Mouse (Mus musculus): ENCODE data around the gene Uox. TPM values are rescaled to one million over a fixed set of nuclear protein-coding genes. Genes with fewer than 3 reads are reported as not detected.

Gene Uox
- total RNA-seq, 2 experiments from 2014 or later, result not detected

DNA sequence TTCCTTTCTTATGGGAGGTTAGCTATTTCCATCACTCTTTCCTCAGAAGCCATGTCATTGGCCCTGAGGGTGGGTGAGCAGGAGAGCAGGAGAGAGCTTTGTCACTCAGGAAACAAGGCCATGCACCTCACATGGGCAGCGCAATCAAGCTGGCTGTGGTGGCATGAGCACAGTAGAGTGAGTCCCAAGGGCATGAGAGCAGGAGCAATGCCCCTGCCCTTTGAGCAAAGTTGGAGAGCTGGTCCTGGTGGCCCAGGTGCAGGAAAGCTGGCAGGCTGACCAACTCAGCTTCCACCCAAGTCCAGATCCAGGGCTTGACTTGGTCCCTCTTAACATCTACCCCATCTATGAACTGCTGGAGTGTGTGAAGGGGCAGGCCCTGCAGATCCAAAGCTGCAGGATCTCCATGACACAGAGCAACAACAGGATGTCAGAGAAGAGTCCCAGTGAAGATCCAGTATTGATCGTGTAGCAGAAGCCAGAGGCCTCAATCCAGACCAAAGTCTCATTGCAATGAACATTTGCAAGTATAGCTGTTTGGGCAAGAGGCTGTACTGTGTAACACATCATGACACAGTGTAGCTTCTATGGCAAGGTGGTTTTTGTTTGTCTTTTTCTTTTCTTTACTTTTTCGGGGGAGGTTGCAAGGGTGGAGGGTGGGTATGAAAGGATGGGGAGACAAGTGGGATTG is 10.0 kb downstream of the Uox start:
- intact Hi-C loops (cut with DNase I), result no loop called here
- no peak for DNase-seq

DNA sequence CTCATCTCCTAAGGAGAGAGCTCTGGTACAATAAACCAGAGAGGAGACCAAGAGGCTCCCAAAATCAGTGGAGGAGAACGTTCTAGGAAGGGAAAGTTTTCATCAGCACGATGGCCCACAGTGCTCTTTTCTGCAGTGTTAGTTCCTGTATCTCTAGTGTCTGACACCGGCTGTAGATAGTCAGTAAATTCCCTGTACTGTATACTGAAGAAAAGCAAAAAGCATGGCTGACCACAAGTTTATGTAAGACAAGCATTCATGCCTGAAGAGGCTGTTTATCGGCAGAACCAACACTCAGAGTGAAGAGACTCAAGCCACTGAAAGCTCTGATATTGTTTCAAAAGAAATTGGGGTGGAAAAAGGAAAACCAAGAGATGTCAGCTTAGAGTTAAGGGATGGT is 13.3 kb downstream of the Uox start:
- intact Hi-C loops (cut with DNase I), result no loop called here
- DNase-seq, result no peak

GRCm38 (mm10) chr3:146583908-146584307 is 13.7 kb downstream of the Uox start:
- DNase-seq, result no peak
- intact Hi-C loops (cut with DNase I), result no loop called here

DNA sequence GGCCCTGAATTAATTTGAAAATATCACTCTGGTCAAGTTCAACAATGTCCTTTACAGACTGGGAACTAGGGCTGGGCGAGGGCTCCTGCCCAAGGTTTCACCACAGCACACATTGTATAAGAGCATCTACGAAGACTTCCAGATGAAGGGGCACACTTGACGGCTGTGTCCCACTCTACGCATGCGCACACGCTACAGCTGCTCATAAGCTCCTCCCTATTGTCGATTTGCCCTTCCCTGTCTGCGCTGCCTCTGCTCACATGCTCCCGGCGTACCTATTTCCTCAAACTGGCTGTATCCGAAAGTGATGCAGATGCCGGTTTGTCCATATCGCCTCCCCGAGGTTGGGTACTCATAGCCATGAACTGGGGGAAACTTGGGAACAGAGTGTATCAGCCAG is 16.4 kb downstream of the Uox start:
- DNase-seq, result no peak

GRCm38 (mm10) chr3:146589523-146589922 is 19.3 kb downstream of the Uox start:
- DNase-seq, result no peak
- intact Hi-C loops (cut with DNase I), result no loop called here

More for the DNA sequence above, 16.4 kb downstream of the Uox start:
- intact Hi-C loops (cut with DNase I), result no loop called here

GRCm38 (mm10) chr3:146591159-146591558 is 20.9 kb downstream of the Uox start:
- no peak for DNase-seq
- intact Hi-C loops (cut with DNase I), result no loop called here

DNA sequence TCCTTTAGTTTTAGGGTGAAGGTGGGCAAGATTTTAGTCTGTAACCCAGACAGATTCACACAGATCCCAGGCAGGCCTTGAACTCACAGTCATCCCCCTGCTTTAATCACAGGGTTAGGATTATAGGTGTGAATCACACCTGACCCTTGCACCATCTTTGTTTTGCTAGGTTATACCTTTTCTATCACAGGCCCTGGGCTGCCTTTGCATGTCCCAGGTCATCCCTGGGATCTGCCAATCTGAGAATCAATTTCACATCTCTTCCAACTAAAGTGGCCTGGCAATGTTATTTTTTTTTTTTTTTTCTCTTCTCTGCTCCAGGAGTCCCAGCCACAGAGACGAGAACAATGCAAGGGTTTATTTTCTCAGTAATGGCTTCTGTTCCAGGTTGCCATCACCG is 21.4 kb downstream of the Uox start:
- intact Hi-C loops (cut with DNase I), result no loop called here

DNA sequence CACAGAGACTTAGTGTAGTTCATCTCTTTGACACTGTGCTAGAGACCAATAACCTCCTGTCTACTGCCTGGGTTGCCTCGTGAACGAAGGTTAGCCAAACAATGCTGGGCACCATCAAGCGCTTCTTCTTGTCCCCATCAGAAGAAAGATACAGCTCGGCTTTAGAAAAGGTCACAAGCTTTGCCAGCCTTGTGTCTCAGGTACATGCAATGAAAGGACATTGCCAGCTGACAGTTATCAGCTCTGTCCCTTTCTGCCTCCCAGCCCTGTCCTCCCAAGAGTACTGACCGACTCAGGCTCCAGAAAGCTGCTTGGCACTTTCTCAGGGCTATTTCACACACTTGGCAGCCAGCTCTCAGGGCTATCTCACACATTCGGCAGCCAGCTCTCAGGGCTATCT is 25.2 kb downstream of the Uox start:
- intact Hi-C loops (cut with DNase I), result no loop called here
- DNase-seq, result no peak

More for the DNA sequence above, 21.4 kb downstream of the Uox start:
- no peak for DNase-seq

DNA sequence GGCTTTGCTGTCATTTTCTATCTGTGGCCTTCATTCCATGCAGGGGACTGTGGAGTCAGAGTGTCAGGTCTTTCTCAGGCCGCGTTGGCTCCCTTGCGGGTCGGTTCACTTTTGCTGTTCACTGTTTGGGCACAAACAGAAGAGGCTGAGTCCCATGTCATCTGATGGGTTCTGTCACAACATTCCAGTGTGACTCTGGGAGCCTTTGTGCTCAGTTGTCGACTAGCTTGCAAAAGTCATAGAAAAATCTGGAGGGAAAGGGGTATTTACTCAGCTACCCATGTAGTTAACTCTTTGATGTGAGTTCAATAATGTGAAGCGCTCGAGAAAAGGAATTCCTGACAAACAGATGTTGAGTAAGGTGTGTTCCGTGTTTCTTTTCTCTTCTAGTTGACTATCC is 26.2 kb downstream of the Uox start:
- intact Hi-C loops (cut with DNase I), result no loop called here

GRCm38 (mm10) chr3:146596864-146597263 is 26.6 kb downstream of the Uox start:
- intact Hi-C loops (cut with DNase I), result no loop called here
- no peak for DNase-seq

More for the DNA sequence above, 26.2 kb downstream of the Uox start:
- no peak for DNase-seq

DNA sequence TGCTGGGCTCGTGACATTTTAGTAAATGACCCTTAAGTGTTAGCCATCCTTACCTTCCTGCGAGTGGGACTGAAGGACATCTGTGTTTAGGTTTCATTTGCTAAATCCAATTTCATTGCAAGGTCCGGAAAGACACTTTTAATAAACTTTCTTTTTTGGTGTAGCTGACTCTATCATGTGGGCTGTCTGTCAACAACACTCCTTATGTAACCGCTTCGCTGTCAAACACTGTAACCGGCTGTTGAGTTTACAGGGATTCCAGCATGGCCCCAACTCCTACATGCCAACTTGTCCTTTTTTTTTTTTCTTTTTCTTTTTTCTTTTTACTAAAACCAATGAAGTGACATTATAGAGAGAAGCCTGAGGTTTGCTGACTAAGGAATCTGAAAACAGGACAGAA is 28.2 kb downstream of the Uox start:
- DNase-seq, result no peak
- intact Hi-C loops (cut with DNase I), result no loop called here

- intact Hi-C loops (cut with DNase I), result no loop called here
- DNase-seq, result no peak
Observed at GRCm38 (mm10) chr3:146599198-146599900, 29.1 kb downstream of the Uox start.

- DNase-seq, result no peak
- intact Hi-C loops (cut with DNase I), result no loop called here
Observed at GRCm38 (mm10) chr3:146601205-146601604, 31.0 kb downstream of the Uox start.

DNA sequence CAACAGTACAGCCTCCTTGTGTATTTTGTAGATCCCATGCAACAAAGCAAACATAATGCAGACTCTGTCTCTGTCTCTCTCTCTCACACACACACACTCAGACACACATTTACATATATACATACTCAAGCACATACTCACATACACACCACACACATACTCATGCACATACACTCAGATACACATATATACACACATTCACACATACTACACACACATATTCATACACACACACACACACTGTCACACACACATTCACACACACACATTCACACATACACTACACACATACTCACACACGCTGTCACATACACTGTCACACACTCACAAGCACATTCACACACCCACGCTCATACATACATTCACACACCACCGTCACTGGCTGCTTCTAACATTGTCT is 32.3 kb downstream of the Uox start:
- no peak for DNase-seq
- intact Hi-C loops (cut with DNase I), result no loop called here

DNA sequence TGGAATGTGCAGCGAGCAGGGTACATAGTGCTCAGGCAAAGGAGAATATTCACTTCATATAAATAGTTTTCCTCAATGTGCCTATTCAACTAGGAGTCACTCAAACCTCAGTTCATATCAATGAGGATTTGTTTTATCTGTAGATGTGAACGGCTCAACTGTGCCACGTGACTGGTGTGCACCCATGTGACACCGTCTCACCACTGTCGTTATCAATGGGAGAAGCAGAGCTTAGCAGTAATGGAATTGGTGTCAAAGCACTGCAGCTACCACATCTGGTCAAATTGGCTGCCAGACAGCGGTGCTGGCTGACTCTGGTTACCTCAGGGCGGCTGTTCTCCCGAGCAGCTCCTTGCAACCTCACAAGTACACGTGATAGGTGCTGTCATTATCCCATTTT is 34.4 kb downstream of the Uox start:
- no peak for DNase-seq
- intact Hi-C loops (cut with DNase I), result no loop called here

DNA sequence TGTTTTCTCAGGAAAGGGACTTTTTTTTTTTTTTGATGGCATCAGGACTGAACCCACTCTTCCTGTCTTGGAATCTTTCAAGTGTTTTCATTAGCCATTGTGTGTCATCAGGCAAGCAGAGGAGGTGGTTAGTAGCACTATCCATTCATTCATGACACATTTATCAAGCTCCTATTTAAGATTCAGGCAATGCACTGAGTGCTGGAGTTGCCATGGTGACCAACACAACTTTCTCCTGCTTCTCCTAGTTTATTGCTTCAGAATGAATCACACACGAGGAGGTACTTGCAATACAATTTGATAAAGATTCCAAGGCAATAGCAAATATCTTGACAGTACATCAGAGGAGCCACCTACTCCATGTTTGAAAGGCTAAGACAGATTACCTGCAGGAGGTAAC is 37.1 kb downstream of the Uox start:
- intact Hi-C loops (cut with DNase I), result no loop called here
- DNase-seq, result no peak

GRCm38 (mm10) chr3:146610322-146610721 is 40.1 kb downstream of the Uox start:
- intact Hi-C loops (cut with DNase I), result no loop called here
- DNase-seq, result no peak

DNA sequence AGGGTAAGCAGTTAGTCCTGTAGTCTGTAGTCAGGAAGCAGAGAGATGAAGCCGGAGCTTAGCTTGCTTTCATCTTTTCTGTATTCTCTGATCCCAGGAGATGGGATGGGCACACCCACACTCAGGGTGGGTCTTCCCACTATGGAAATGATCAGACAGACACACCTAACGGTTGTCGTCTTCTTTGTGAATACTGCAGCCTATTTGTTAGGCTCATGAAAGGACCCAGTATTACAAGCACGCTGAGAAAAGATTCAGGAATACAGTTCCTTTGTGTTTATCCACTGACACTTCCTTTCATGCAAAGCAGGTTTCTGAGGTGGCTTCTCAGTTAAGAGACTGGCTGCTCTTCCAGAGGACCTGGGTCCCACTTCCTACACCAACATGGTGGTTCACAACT is 41.0 kb downstream of the Uox start:
- DNase-seq, result no peak
- intact Hi-C loops (cut with DNase I), result no loop called here

- peak; percentile 45 for DNase-seq
Observed at GRCm38 (mm10) chr3:146611821-146612220, 41.6 kb downstream of the Uox start.

DNA sequence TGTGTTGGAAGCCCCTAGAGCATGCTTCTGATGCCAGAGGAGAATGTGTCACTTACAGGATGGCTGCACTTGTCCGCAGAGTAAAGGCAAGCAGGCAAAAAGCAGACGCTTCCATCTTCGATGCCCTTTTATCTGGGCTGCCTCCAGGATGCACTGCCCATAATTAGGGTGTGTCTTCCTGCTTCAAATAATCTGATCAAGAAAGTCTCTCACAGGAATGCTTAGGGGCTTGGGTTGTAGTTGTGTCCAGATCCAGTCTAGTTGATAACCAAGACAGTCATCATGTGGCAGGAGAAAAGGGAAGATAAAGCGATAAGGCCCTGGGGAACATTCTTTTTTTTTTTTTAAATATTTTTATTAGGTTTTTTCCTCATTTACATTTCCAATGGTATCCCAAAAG is 45.3 kb downstream of the Uox start, which contains the start of gene Dnase2b:
Gene Dnase2b, minus strand, starts transcription at position 101 of the 400 bp plus-strand sequence.
- intact Hi-C loops (cut with DNase I), result no loop called here

More at GRCm38 (mm10) chr3:146611821-146612220, 41.6 kb downstream of the Uox start:
- intact Hi-C loops (cut with DNase I), result no loop called here

DNA sequence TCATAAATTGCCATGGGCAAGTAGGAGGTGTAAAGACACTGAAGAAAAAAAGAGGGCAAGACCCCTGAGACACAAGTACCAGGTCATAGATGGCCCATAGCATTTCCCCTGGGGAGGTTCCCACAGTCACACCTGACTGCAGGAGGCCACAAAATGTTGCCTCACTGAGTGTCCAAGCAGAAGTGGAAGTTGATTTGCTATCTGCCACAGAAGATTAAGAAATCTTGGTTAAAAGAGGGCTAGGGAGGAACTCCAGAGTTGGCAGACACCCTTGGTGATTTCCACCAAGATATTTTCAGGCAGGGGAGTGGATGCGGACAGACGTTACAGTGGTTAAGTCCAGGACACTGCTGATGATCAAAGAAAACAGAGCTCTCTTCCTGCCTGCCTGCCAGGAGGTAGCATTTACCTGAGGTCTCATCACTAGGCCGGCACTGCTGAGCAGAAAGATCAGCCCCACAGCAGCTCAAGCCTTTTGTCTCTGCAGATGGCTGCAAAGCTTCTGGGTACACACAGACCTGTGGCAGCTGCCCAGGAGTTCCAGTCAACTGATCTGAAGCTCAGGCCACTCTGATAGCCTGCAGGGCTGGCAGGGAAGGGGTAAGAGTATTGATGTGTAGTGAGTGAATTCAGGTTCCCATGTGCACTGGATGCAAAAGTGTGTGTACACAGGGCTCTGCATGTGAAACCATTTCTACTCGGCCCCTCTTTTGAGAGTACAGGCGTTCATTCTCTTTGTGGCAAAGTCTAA is 46.5 kb downstream of the Uox start:
- intact Hi-C loops (cut with DNase I), result no loop called here
- no peak for DNase-seq

More for the DNA sequence above, 45.3 kb downstream of the Uox start, which contains the start of gene Dnase2b:
- no peak for DNase-seq

All from heart, postnatal 14 days (tissue).